Comparison of ENCODE assay signal across 19 mouse cellular contexts in the genomic region with DNA sequence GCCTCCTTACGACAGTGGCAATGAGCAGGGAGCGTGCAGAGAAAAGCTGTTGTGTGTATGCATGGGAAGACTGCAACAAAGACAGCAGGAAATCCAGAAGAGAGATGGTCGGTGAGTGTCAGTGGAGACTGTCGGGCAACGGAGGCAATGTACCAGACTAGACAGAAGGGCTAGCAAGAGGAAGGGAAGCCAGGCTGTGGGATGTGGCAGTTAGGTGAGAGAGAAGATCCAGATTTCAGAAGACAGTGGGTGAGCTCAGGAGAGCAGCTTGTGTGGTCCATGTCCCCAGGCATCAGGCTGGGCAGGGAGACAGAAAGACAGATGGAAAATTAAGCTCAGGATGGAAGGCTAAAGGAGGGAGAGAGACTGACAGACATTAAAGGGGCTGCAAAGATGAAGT.
"Had no signal": no experiment of that assay in that cellular context is flagged by ENCODE, and none has a peak within 500 bp of the region (broad histone marks: within the 10 kb centered on the region; RNA-seq: fewer than 3 reads in every experiment).

No protein-coding gene starts in this region.

- H3K27ac ChIP-seq: layer of hippocampus, adult 2 months; limb, embryonic 12.5 days; limb, embryonic 15.5 days; liver, embryonic 14.5 days; macrophage; midbrain, embryonic 12.5 days; midbrain, embryonic 15.5 days; neural tube, embryonic 12.5 days; neural tube, embryonic 15.5 days; stomach, embryonic 15.5 days had no signal

- H3K4me3 ChIP-seq: layer of hippocampus, adult 2 months; limb, embryonic 12.5 days; limb, embryonic 15.5 days; midbrain, embryonic 12.5 days; midbrain, embryonic 15.5 days; neural tube, embryonic 12.5 days; neural tube, embryonic 15.5 days; stomach, embryonic 15.5 days had no signal

- DNase-seq: kidney, postnatal 14 days; kidney, postnatal 4 days; layer of hippocampus, adult 9-11 months; liver, postnatal 0 days; lung, embryonic 14.5 days; retina, postnatal 1 day; right cerebral cortex, postnatal 25 days; spleen, adult 18-20 months; thymus, postnatal 25 days had no signal
